Mouse (Mus musculus) brain, embryonic 14.5 days (tissue): ENCODE data around the gene C2cd2.

ENCODE experiments used
- CTCF ChIP-seq: fragments of 200-500 bp; IDR thresholded peaks from 2 replicates; pipeline ENCODE4 v1.5.1; 2012; ENCODE audit warnings: inconsistent platforms, mild to moderate bottlenecking, moderate library complexity, borderline replicate concordance; ENCODE audit not compliant: insufficient read depth, insufficient read length; ENCODE audit errors: extremely low read depth
- POLR2A ChIP-seq: fragments of 200-500 bp; IDR thresholded peaks from 2 replicates; pipeline ENCODE4 v1.6.1; 2012; ENCODE audit warnings: mild to moderate bottlenecking, inconsistent platforms, borderline replicate concordance; ENCODE audit not compliant: poor library complexity, insufficient read depth, insufficient read length, severe bottlenecking; ENCODE audit errors: extremely low read depth

DNA sequence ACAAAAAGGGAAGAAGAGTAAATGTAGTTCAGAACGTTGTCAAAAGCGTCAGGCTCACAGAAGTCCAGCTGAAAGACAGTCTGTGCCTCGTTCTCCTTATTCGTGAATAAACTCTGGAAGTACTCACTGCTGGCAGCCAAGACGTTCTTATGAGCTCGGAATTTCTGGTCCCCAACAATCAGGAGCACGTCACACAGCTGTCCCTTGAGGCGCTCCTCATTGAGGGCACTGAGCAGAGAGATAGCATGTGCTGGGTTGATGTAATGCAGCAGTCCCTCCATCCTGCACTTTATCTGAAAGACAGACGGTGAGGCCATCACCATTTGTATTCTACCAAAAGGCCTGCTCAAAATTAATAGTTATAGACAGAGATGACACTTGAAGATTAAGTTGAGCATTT lies 9.6 kb downstream of the C2cd2 start:
- TF ChIP-seq CTCF (no peak), POLR2A (no peak)
